Mouse (Mus musculus) intestine, embryonic 14.5 days (tissue): ENCODE results near the gene Tmem178. TPM values are rescaled to one million over a fixed set of nuclear protein-coding genes. Genes with fewer than 3 reads are reported as not detected.
"Not testable (repeated sequence)": the region's sequence is repeated elsewhere in the genome, so short reads cannot be mapped to it uniquely, and the experiment has no call there.

Source experiments
- ATAC-seq: fragments of 200-750 bp; cut with Nextera tagmentation; replicated peaks from 2 replicates; pipeline ENCODE4 v1.8.0; 2017; ENCODE audit warnings: low read depth, moderate number of reproducible peaks, moderate TSS enrichment, moderate library complexity; ENCODE audit not compliant: low FRiP score, low TSS enrichment
- DNase-seq: peaks from one replicate; pipeline ENCODE4 v3.0.0-alpha.2; 2018; ENCODE audit warnings: low spot score
- H3K27ac ChIP-seq: fragments of 300-500 bp; sonication (generic); 2 replicates; pipeline ENCODE4 v1.5.1; 2014; ENCODE audit warnings: low read depth, mild to moderate bottlenecking, control low read depth
- H3K27me3 ChIP-seq: fragments of 300-500 bp; sonication (generic); replicated peaks from 2 replicates; pipeline ENCODE4 v1.6.1; 2014; ENCODE audit warnings: low read length, control low read depth; ENCODE audit not compliant: control insufficient read depth, insufficient read depth
- H3K36me3 ChIP-seq: fragments of 300-500 bp; sonication (generic); 2 replicates; pipeline ENCODE4 v1.6.1; 2014; ENCODE audit warnings: low read length, control low read depth; ENCODE audit not compliant: control insufficient read depth, insufficient read depth
- H3K4me1 ChIP-seq: fragments of 300-500 bp; sonication (generic); replicated peaks from 2 replicates; pipeline ENCODE4 v1.6.1; 2014; ENCODE audit warnings: low read length, control low read depth, mixed read lengths; ENCODE audit not compliant: control insufficient read depth, insufficient read depth
- H3K4me2 ChIP-seq: fragments of 300-500 bp; sonication (generic); 2 replicates; pipeline ENCODE4 v1.6.1; 2014; ENCODE audit warnings: low read length
- H3K4me3 ChIP-seq: fragments of 300-500 bp; sonication (generic); 2 replicates; pipeline ENCODE4 v1.5.1; 2014; ENCODE audit warnings: low read depth, low read length, control low read depth, mixed read lengths
- H3K9ac ChIP-seq: fragments of 300-500 bp; sonication (generic); 2 replicates; pipeline ENCODE4 v1.6.1; 2014; ENCODE audit warnings: mild to moderate bottlenecking, low read length
- H3K9me3 ChIP-seq: fragments of 300-500 bp; sonication (generic); 2 replicates; pipeline ENCODE4 v1.6.1; 2016; ENCODE audit warnings: low read length, control low read depth; ENCODE audit not compliant: control insufficient read depth
- WGBS: fragments of 180-500 bp; shearing (Covaris S2); extraction: QIAGEN DNeasy Blood & Tissue Kit; methylation state at CpG from one replicate; pipeline ENCODE4 v1.1.7; 2014; 5-methylcytosine and 5-hydroxymethylcytosine counted together
- polyA plus RNA-seq: library from polyadenylated mRNA; unstranded; fragments of >200 nt; fragmentation: Nextera tagmentation; extraction: Ambion mirVana; gene quantifications from 2 replicates; pipeline ENCODE4 v1.2.1, GENCODE M21; 2014

Gene Tmem178
- polyA plus RNA-seq, 1 experiment from 2014 or later: 4.1 TPM

- Histone ChIP-seq H3K27ac (no peak overlapping the region), H3K4me1 (no peaks in the 10 kb centered on the region), H3K4me2 (no peak overlapping the region), H3K4me3 (no peak overlapping the region), H3K27me3 (no peaks in the 10 kb centered on the region), H3K9ac (no peak overlapping the region), H3K36me3 (no peaks in the 10 kb centered on the region), H3K9me3 (no peaks in the 10 kb centered on the region)
- no peak for DNase-seq
- no peak for ATAC-seq
- WGBS: 39% methylated on average over 5 of the region's 5 CpGs
These were observed 7.9 kb upstream of the Tmem178 start for GRCm38 (mm10) chr17:80936521-80936920.

GRCm38 (mm10) chr17:80939833-80940232, 4.6 kb upstream of the Tmem178 start:
- Histone ChIP-seq H3K27me3 (peaks cover 20% of the 10 kb centered on the region), H3K4me3 (no peak overlapping the region), H3K4me1 (no peaks in the 10 kb centered on the region; the same call in 1 of the 2 replicates), H3K4me2 (no peak overlapping the region), H3K9me3 (no peaks in the 10 kb centered on the region), H3K27ac (no peak overlapping the region), H3K9ac (no peak overlapping the region), H3K36me3 (no peaks in the 10 kb centered on the region)
- DNase-seq (no peak), ATAC-seq (no peak)
- WGBS: 92% methylated on average over 7 of the region's 7 CpGs

- no peak overlapping the region for H3K9ac ChIP-seq
- H3K4me2 ChIP-seq: no peak overlapping the region
- H3K27me3 ChIP-seq: peaks cover 33% of the 10 kb centered on the region
- peaks cover 2% of the 10 kb centered on the region; the same call in 1 of the 2 replicates for H3K4me1 ChIP-seq
- H3K4me3 ChIP-seq: no peak overlapping the region
- no peaks in the 10 kb centered on the region for H3K9me3 ChIP-seq
- 41% methylated on average over 11 of the region's 11 CpGs for WGBS
- no peaks in the 10 kb centered on the region for H3K36me3 ChIP-seq
- no peak for DNase-seq
- no peak overlapping the region for H3K27ac ChIP-seq
- no peak for ATAC-seq
These were observed 2.6 kb upstream of the Tmem178 start for GRCm38 (mm10) chr17:80941857-80942256.

- DNase-seq (no peak), ATAC-seq (peak; percentile 42; the same call in 1 of the 2 replicates)
- Histone ChIP-seq H3K4me3 (peak overlapping the region; percentile 63), H3K27me3 (peaks cover 35% of the 10 kb centered on the region), H3K36me3 (no peaks in the 10 kb centered on the region), H3K9ac (peak overlapping the region; percentile 60), H3K27ac (no peak overlapping the region), H3K4me2 (peak overlapping the region; percentile 100), H3K4me1 (peaks cover 2% of the 10 kb centered on the region; the same call in 1 of the 2 replicates), H3K9me3 (no peaks in the 10 kb centered on the region)
- 10% methylated on average over 23 of the region's 26 CpGs for WGBS
These were observed 450 bp upstream of the Tmem178 start for GRCm38 (mm10) chr17:80943835-80944529.

GRCm38 (mm10) chr17:80945510-80945909, 1.1 kb downstream of the Tmem178 start:
- not testable (repeated sequence) for H3K27ac ChIP-seq, H3K4me2 ChIP-seq, H3K9me3 ChIP-seq, H3K4me3 ChIP-seq, ATAC-seq, H3K4me1 ChIP-seq, DNase-seq, H3K36me3 ChIP-seq, H3K9ac ChIP-seq
- 44% methylated on average over 7 of the region's 8 CpGs for WGBS
- peaks cover 35% of the 10 kb centered on the region for H3K27me3 ChIP-seq

GRCm38 (mm10) chr17:80946091-80946885, 1.9 kb downstream of the Tmem178 start:
- H3K36me3 ChIP-seq: no peaks in the 10 kb centered on the region
- ATAC-seq: no peak
- DNase-seq: no peak
- 75% methylated on average over 5 of the region's 5 CpGs for WGBS
- H3K4me3 ChIP-seq: no peak overlapping the region
- no peaks in the 10 kb centered on the region for H3K9me3 ChIP-seq
- H3K27me3 ChIP-seq: peaks cover 35% of the 10 kb centered on the region
- no peak overlapping the region for H3K27ac ChIP-seq
- peaks cover 2% of the 10 kb centered on the region; the same call in 1 of the 2 replicates for H3K4me1 ChIP-seq
- H3K9ac ChIP-seq: no peak overlapping the region
- no peak overlapping the region for H3K4me2 ChIP-seq

- no peak for DNase-seq
- WGBS: 78% methylated on average over 12 of the region's 12 CpGs
- Histone ChIP-seq H3K4me1 (peaks cover 2% of the 10 kb centered on the region; the same call in 1 of the 2 replicates), H3K4me3 (no peak overlapping the region), H3K27ac (no peak overlapping the region), H3K9ac (no peak overlapping the region), H3K27me3 (peaks cover 35% of the 10 kb centered on the region), H3K9me3 (no peaks in the 10 kb centered on the region), H3K36me3 (no peaks in the 10 kb centered on the region), H3K4me2 (no peak overlapping the region)
- ATAC-seq: no peak
These were observed 2.9 kb downstream of the Tmem178 start for GRCm38 (mm10) chr17:80947075-80947960.

- Histone ChIP-seq H3K4me2 (no peak overlapping the region), H3K36me3 (no peaks in the 10 kb centered on the region), H3K4me1 (peaks cover 2% of the 10 kb centered on the region; the same call in 1 of the 2 replicates), H3K27ac (no peak overlapping the region), H3K27me3 (peaks cover 18% of the 10 kb centered on the region), H3K4me3 (no peak overlapping the region), H3K9ac (no peak overlapping the region), H3K9me3 (no peaks in the 10 kb centered on the region)
- ATAC-seq (no peak), DNase-seq (no peak)
- WGBS: 90% methylated on average over 7 of the region's 7 CpGs
These were observed 5.0 kb downstream of the Tmem178 start for GRCm38 (mm10) chr17:80949382-80949781.
